15 mouse cellular contexts compared by ENCODE assay signal in genomic region chr16:88408144-88408543, GRCm38 (mm10).
DNase-seq lines count a peak whose midpoint lies in the region; TF ChIP-seq lines count a peak whose summit lies in the region.
"Had no signal": no experiment of that assay in that cellular context is flagged by ENCODE, and none has a peak within 500 bp of the region (broad histone marks: within the 10 kb centered on the region; RNA-seq: fewer than 3 reads in every experiment).

No protein-coding gene starts in this region.

- no peak overlapping the region for H3K4me3 ChIP-seq in left cerebral cortex, adult 2 months
- H3K4me3 ChIP-seq: embryonic facial prominence, embryonic 12.5 days; heart, embryonic 10.5 days; liver, embryonic 15.5 days; midbrain, embryonic 12.5 days had no signal

- intact Hi-C loops in left cerebral cortex, adult 2 months (cut with DNase I), result no loop called here

- no peak for TF ChIP-seq CTCF in left cerebral cortex, adult 2 months (IDR thresholded peaks at IDR 0.05)

- peak; percentile 21 for DNase-seq in embryo, embryonic 10 days (ENCODE audit: low spot score)
- no peak for DNase-seq in embryo, embryonic 9.5 days (ENCODE audit: extremely low spot score)
- peak; percentile 8 to 15 for DNase-seq in left cerebral cortex, adult 18-20 months (ENCODE audit: low spot score in 2 of 2)
- no peak for DNase-seq in left cerebral cortex, adult 2 months (ENCODE audit: extremely low spot score in 1 of 2, low spot score in 2 of 2)
- peak; percentile 43 for DNase-seq in cerebellum, adult 9-10 months
- peak; percentile 35 for DNase-seq in layer of hippocampus, adult 9-10 months (ENCODE audit: low spot score)
- DNase-seq in adrenal gland, postnatal 4 days (ENCODE audit: low spot score in 2 of 2), result no peak
- DNase-seq in ovary, adult 18-20 months (ENCODE audit: low spot score), result no peak
- DNase-seq: gastrocnemius, postnatal 25 days; heart, postnatal 36 days had no signal

- no peak overlapping the region for H3K27ac ChIP-seq in left cerebral cortex, adult 2 months
- H3K27ac ChIP-seq: embryonic facial prominence, embryonic 12.5 days; heart, embryonic 10.5 days; liver, embryonic 15.5 days; midbrain, embryonic 12.5 days; stomach, postnatal 0 days had no signal

Comparison
In these comparisons a context has a peak if more than half of its experiments do, and no peak if none do; other contexts are left out.
1. DNase-seq: peak in embryo, embryonic 10 days (single experiment), left cerebral cortex, adult 18-20 months (2 of 2), cerebellum, adult 9-10 months (single experiment) and layer of hippocampus, adult 9-10 months (single experiment); none in embryo, embryonic 9.5 days (single experiment), left cerebral cortex, adult 2 months (0 of 2), adrenal gland, postnatal 4 days (0 of 2) and ovary, adult 18-20 months (single experiment).